Mouse (Mus musculus) CH12.LX (cell line): ENCODE results near the gene Cpeb3. TPM values are rescaled to one million over a fixed set of nuclear protein-coding genes. Genes with fewer than 3 reads are reported as not detected.

Experiments used
- DNase-seq: peaks from one replicate; pipeline ENCODE4 v3.0.0-alpha.2; 2013; ENCODE audit errors: extremely low read depth
- H3K27ac ChIP-seq: 2 replicates; pipeline ENCODE4 v1.5.1; 2012; ENCODE audit warnings: low read depth, mild to moderate bottlenecking, control low read depth, moderate library complexity; ENCODE audit not compliant: insufficient read depth
- H3K27me3 ChIP-seq: replicated peaks from 2 replicates; pipeline ENCODE3; 2012; ENCODE audit warnings: inconsistent platforms
- H3K36me3 ChIP-seq, 2 experiments: replicated peaks in 1 of 2; 2 replicates each; pipeline versions ENCODE3 to v1.6.1; 2012; ENCODE audit warnings: inconsistent platforms in 1 of 2, low read length in 1 of 2, mild to moderate bottlenecking in 1 of 2, mixed read lengths in 1 of 2, moderate library complexity in 1 of 2; ENCODE audit not compliant: control insufficient read depth in 1 of 2, insufficient read depth in 1 of 2
- H3K4me1 ChIP-seq, 2 experiments: 2 replicates each; pipeline ENCODE4 v1.6.1; 2012; ENCODE audit warnings: inconsistent platforms in 1 of 2, moderate library complexity in 1 of 2; ENCODE audit not compliant: insufficient read depth in 2 of 2, control insufficient read depth in 1 of 2
- H3K4me2 ChIP-seq: 2 replicates; pipeline ENCODE4 v1.6.1; 2012; ENCODE audit warnings: low read depth, mild to moderate bottlenecking, control low read depth; ENCODE audit not compliant: poor library complexity, insufficient read depth, severe bottlenecking
- H3K4me3 ChIP-seq, 3 experiments: fragments of 150-350 bp in 1 of 3; sonication (generic) in 1 of 3; replicated peaks in 1 of 3; 2 replicates each; pipeline versions ENCODE3 to v1.5.1; 2011 to 2012; ENCODE audit warnings: low read depth in 2 of 3, low read length in 2 of 3, mild to moderate bottlenecking in 2 of 3, moderate library complexity in 2 of 3, control low read depth in 1 of 3, improper control_type of control experiment in 1 of 3, inconsistent platforms in 1 of 3, mixed read lengths in 1 of 3; ENCODE audit not compliant: poor library complexity in 1 of 3
- H3K79me2 ChIP-seq: replicated peaks from 2 replicates; pipeline ENCODE4 v1.6.1; 2012; ENCODE audit warnings: mild to moderate bottlenecking, moderate library complexity; ENCODE audit not compliant: control insufficient read depth, poor library complexity, insufficient read depth, severe bottlenecking; ENCODE audit errors: extremely low read depth
- H3K9ac ChIP-seq: 2 replicates; pipeline ENCODE4 v1.6.1; 2012; ENCODE audit warnings: low read depth, mild to moderate bottlenecking, control low read depth, moderate library complexity; ENCODE audit not compliant: insufficient read depth
- H3K9me3 ChIP-seq: replicated peaks from 2 replicates; pipeline ENCODE3; 2012; ENCODE audit warnings: low read length, inconsistent platforms, mixed read lengths
- BHLHE40 ChIP-seq: IDR thresholded peaks from 2 replicates; pipeline ENCODE4 v1.6.1; 2011; ENCODE audit warnings: mild to moderate bottlenecking, low read depth, low read length, improper control_type of control experiment
- CHD1 ChIP-seq: IDR thresholded peaks from 2 replicates; pipeline ENCODE4 v1.6.1; 2012; ENCODE audit warnings: low read depth, low read length, improper control_type of control experiment, inconsistent platforms
- E2F4 ChIP-seq: IDR thresholded peaks from 2 replicates; pipeline ENCODE4 v1.6.1; 2011; ENCODE audit warnings: low read depth, low read length, improper control_type of control experiment; ENCODE audit not compliant: insufficient replicate concordance
- ELF1 ChIP-seq: IDR thresholded peaks from 2 replicates; pipeline ENCODE4 v1.6.1; 2014; ENCODE audit warnings: low read depth, mild to moderate bottlenecking, inconsistent platforms, low read length, improper control_type of control experiment
- EP300 ChIP-seq: IDR thresholded peaks from 2 replicates; pipeline ENCODE4 v1.6.1; 2011; ENCODE audit warnings: low read length, improper control_type of control experiment
- ETS1 ChIP-seq: conservative IDR thresholded peaks from 2 replicates; pipeline ENCODE4 v1.6.1; 2012; ENCODE audit warnings: low read depth, mild to moderate bottlenecking, inconsistent platforms, low read length, improper control_type of control experiment, moderate library complexity
- GABPA ChIP-seq: IDR thresholded peaks from 2 replicates; pipeline ENCODE4 v1.6.1; 2012; ENCODE audit warnings: low read depth, low read length, improper control_type of control experiment, inconsistent platforms; ENCODE audit not compliant: insufficient replicate concordance
- HCFC1 ChIP-seq: IDR thresholded peaks from 2 replicates; pipeline ENCODE4 v1.6.1; 2012; ENCODE audit warnings: low read depth, mild to moderate bottlenecking, inconsistent platforms, low read length, improper control_type of control experiment
- IRF4 ChIP-seq: IDR thresholded peaks from 2 replicates; pipeline ENCODE4 v1.6.1; 2014; ENCODE audit warnings: low read depth, mild to moderate bottlenecking, inconsistent platforms, low read length, improper control_type of control experiment
- JUND ChIP-seq: conservative IDR thresholded peaks from 2 replicates; pipeline ENCODE4 v1.6.1; 2011; ENCODE audit warnings: low read depth, low read length, improper control_type of control experiment
- KAT2A ChIP-seq: IDR thresholded peaks from 2 replicates; pipeline ENCODE4 v1.6.1; 2012; ENCODE audit warnings: low read length, improper control_type of control experiment, inconsistent platforms; ENCODE audit not compliant: insufficient replicate concordance
- MAFK ChIP-seq: IDR thresholded peaks from 2 replicates; pipeline ENCODE4 v1.6.1; 2011; ENCODE audit warnings: low read length, improper control_type of control experiment; ENCODE audit not compliant: insufficient replicate concordance
- MAZ ChIP-seq: IDR thresholded peaks from 2 replicates; pipeline ENCODE4 v1.6.1; 2012; ENCODE audit warnings: low read depth, mild to moderate bottlenecking, inconsistent platforms, low read length, improper control_type of control experiment, moderate library complexity
- MXI1 ChIP-seq: IDR thresholded peaks from 2 replicates; pipeline ENCODE4 v1.6.1; 2011; ENCODE audit warnings: mild to moderate bottlenecking, low read depth, low read length, improper control_type of control experiment
- NELFE ChIP-seq: IDR thresholded peaks from 2 replicates; pipeline ENCODE4 v1.6.1; 2011; ENCODE audit warnings: low read depth, low read length, improper control_type of control experiment
- NRF1 ChIP-seq: IDR thresholded peaks from 2 replicates; pipeline ENCODE4 v1.6.1; 2014; ENCODE audit warnings: low read depth, mild to moderate bottlenecking, inconsistent platforms, low read length, improper control_type of control experiment, moderate library complexity
- POLR2AphosphoS2 ChIP-seq: IDR thresholded peaks from 2 replicates; pipeline ENCODE4 v1.6.1; 2011; ENCODE audit warnings: low read depth, low read length, improper control_type of control experiment
- SIN3A ChIP-seq: IDR thresholded peaks from 2 replicates; pipeline ENCODE4 v1.6.1; 2012; ENCODE audit warnings: low read length, improper control_type of control experiment, inconsistent platforms
- TCF12 ChIP-seq: IDR thresholded peaks from 2 replicates; pipeline ENCODE4 v1.6.1; 2014; ENCODE audit warnings: low read depth, mild to moderate bottlenecking, inconsistent platforms, low read length, improper control_type of control experiment
- USF1 ChIP-seq: IDR thresholded peaks from 2 replicates; pipeline ENCODE4 v1.6.1; 2014; ENCODE audit warnings: low read depth, mild to moderate bottlenecking, inconsistent platforms, low read length, improper control_type of control experiment
- USF2 ChIP-seq: conservative IDR thresholded peaks from 2 replicates; pipeline ENCODE4 v1.6.1; 2011; ENCODE audit warnings: low read depth, low read length, improper control_type of control experiment
- ZC3H11A ChIP-seq: IDR thresholded peaks from 2 replicates; pipeline ENCODE4 v1.6.1; 2012; ENCODE audit warnings: low read depth, mild to moderate bottlenecking, inconsistent platforms, low read length, improper control_type of control experiment
- ZKSCAN1 ChIP-seq: IDR thresholded peaks from 2 replicates; pipeline ENCODE4 v1.6.1; 2012; ENCODE audit warnings: low read depth, inconsistent platforms, low read length, improper control_type of control experiment, borderline replicate concordance
- ZMIZ1 ChIP-seq: IDR thresholded peaks from 2 replicates; pipeline ENCODE4 v1.6.1; 2012; ENCODE audit warnings: low read depth, mild to moderate bottlenecking, inconsistent platforms, low read length, improper control_type of control experiment
- dilution Hi-C: fragments of 300-500 bp; cut with MboI; formaldehyde crosslinking; loops from 2 replicates; pipeline ENCODE4 v1.14.3; 2020; ENCODE audit warnings: low sequenced_read_pairs; ENCODE audit not compliant: extremely low pct_unique_long_range_greater_than_20kb, extremely low pct_ligation_motif_present
- in situ Hi-C: fragments of 300-500 bp; cut with MboI; formaldehyde crosslinking; loops from 3 replicates; pipeline ENCODE4 v1.14.3; 2019; ENCODE audit warnings: low sequenced_read_pairs, low pct_ligation_motif_present, low pct_unique_long_range_greater_than_20kb, mixed read lengths
- polyA plus RNA-seq: library from polyadenylated mRNA; unstranded; fragments of >175 nt; gene quantifications from 2 replicates; pipeline ENCODE4 v1.2.1, GENCODE M21; 2012; ENCODE audit warnings: low read depth; ENCODE audit not compliant: insufficient read length
- total RNA-seq, 2 experiments: library from RNA; depleted of rRNA; stranded (reverse); fragments of 300-350 nt in 1 of 2; fragments of >200 nt in 1 of 2; gene quantifications; 2 replicates each; pipeline ENCODE4 v1.2.3; 2012 to 2014

Gene Cpeb3
- total and polyA plus RNA-seq, 3 experiments: 1.5 to 3.1 (median 1.5) TPM

GRCm38 (mm10) chr19:37156040-37156439 is 52.4 kb downstream of the Cpeb3 start:
- Histone ChIP-seq H3K27ac (no peak overlapping the region), H3K4me2 (no peak overlapping the region), H3K4me1 (peaks cover 7 to 14% of the 10 kb centered on the region in 2 experiments; a peak in 3 of 4 replicates), H3K4me3 (no peak overlapping the region), H3K9ac (no peak overlapping the region), H3K27me3 (no peaks in the 10 kb centered on the region), H3K9me3 (no peaks in the 10 kb centered on the region), H3K79me2 (0 out of 2 replicates have a peak, but pooled peaks cover 2% of the 10 kb centered on the region), H3K36me3 (no peaks in the 10 kb centered on the region)
- DNase-seq: no peak
- no peak for TF ChIP-seq MAFK
- TF ChIP-seq IRF4: no peak
- no peak for TF ChIP-seq NRF1
- no peak for TF ChIP-seq MAZ
- no peak for TF ChIP-seq HCFC1
- no peak for TF ChIP-seq ELF1
- TF ChIP-seq ETS1: no peak
- no peak for TF ChIP-seq ZMIZ1
- no peak for TF ChIP-seq CHD1
- no peak for TF ChIP-seq KAT2A
- TF ChIP-seq USF1: no peak
- no peak for TF ChIP-seq SIN3A
- no peak for TF ChIP-seq TCF12
- no peak for TF ChIP-seq ZKSCAN1
- no peak for TF ChIP-seq JUND
- TF ChIP-seq POLR2AphosphoS2: no peak
- no peak for TF ChIP-seq BHLHE40
- TF ChIP-seq GABPA: no peak
- TF ChIP-seq MXI1: no peak
- in situ Hi-C loops: no loop called here
- dilution Hi-C loops: no loop called here

GRCm38 (mm10) chr19:37147145-37147544 is 61.3 kb downstream of the Cpeb3 start:
- Histone ChIP-seq H3K4me1 (peaks cover 6 to 7% of the 10 kb centered on the region in 2 experiments), H3K36me3 (no peaks in the 10 kb centered on the region), H3K9me3 (no peaks in the 10 kb centered on the region), H3K27me3 (no peaks in the 10 kb centered on the region), H3K4me3 (no peak overlapping the region), H3K4me2 (no peak overlapping the region), H3K9ac (no peak overlapping the region), H3K27ac (no peak overlapping the region)
- no peak for DNase-seq
- in situ Hi-C loops: no loop called here
- dilution Hi-C loops: no loop called here
- TF ChIP-seq E2F4 (no peak), ZC3H11A (no peak), NELFE (no peak), USF1 (no peak), ETS1 (no peak), EP300 (no peak), CHD1 (no peak), BHLHE40 (no peak), ZMIZ1 (no peak), POLR2AphosphoS2 (no peak), IRF4 (no peak), USF2 (no peak)
- TF ChIP-seq, all 38 proteins: peak for 0
- no peaks in the 10 kb centered on the region; the same call in 1 of the 2 replicates for H3K79me2 ChIP-seq
